Mouse (Mus musculus): ENCODE results near the gene Tmem132c. TPM values are rescaled to one million over a fixed set of nuclear protein-coding genes. Genes with fewer than 3 reads are reported as not detected.

Tmem132c gene
- total RNA-seq, 2 experiments from 2014 or later, result 0.28 to 0.41 TPM

DNA sequence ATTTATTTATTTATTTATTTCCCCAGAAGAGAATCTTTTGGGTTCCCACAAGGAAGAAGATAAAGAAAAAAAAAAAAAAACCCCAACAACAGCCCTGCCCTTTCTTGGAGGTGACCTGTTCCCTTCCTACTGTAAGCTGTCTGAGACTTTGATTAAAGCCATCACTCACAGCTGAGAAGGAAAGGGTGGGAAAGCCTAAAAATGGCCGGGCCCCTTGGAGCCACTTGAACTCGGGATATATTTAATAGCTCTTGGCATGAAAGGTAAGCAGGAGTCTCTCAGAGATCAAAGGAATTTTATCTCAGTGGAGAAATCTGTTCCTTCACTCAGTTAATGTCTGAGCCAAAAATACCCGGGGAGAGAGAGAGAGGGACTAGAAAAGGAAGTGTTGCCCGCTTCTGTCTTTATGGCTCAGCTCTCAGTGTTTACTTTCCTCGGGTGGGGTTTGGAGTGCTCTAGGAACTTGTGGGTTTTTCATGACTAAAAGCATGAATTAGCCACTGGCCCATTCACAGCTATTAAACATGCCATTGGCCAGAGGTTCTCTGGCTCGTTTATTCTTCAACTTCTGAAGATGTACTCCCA lies 41.0 kb downstream of the Tmem132c start:
- DNase-seq (ENCODE audit: low spot score), result no peak

DNA sequence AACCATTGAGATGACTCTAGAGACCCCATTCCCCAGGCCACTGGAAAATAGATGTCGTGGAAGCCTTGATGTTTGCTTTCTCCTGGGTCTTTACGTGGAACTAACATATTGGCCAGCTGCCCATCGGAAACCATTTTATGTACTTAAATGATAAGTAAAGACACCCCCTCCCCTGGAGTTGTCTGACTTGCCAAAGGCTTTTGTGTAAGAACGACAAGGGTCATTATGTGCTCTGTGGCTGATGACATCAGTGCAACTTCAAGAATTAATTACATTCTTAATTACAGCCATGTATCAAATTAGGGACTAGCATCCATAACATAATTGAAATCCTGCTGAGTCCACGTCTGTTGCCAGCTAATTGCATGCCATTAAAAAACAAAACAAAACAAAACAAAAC lies 45.3 kb downstream of the Tmem132c start:
- DNase-seq (ENCODE audit: low spot score), result no peak

DNA sequence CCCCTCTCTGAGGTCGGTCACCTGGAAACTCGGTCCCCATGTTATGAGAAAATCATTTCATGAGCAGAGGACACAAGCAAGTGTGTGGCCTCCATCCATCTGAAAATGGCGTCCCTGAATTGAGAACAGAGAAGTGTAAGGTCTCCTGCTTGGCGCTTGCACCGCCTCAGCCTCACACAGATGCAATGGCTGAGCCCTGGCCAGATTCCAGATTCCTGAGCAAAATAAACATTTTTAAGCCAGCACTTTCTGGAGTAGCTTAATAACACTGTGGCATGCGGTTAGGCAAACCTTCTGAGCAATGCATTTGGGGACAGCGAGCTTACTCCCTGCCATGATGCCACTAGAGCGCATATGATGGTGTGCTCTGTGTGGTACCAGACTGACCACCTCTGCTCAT lies 48.1 kb downstream of the Tmem132c start:
- no peak for DNase-seq (ENCODE audit: low spot score)

DNA sequence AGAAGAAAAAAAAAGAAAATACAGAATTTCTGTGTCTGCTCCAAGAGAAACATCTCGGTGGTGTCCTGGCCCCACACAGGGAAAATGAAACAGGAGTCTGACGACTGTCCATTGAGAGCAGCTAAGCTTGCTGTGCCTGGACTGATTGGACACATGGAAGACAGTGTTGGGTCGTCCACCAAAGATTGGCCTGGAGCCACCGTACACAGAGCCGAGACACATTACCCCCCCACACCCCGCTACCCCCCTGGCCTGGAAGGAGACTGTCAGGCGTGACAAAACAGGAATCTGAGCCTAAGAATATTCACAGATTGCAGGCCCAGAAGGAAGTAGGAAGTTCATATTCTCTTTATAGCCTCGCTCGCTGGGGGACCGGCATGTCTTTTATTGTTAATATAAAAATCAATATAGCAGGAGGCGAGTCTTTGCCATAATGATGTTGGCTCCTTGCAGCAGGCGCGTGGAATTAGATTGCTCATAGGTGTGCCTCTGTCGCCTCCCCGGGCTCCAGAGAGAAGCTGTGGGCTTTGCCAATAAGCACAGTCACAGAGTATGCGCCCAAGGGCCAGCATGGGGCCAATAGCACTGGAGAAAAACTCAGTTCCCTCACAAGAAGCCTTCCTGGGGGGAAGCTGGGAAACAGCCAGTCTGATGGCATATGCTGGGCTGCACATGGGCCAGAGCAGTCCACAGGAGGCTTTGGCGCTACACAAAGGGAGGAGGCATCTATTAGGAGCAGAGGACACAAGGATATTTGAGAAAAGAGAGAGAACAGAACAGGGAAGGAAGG lies 49.0 kb downstream of the Tmem132c start:
- no peak for DNase-seq (ENCODE audit: low spot score)

DNA sequence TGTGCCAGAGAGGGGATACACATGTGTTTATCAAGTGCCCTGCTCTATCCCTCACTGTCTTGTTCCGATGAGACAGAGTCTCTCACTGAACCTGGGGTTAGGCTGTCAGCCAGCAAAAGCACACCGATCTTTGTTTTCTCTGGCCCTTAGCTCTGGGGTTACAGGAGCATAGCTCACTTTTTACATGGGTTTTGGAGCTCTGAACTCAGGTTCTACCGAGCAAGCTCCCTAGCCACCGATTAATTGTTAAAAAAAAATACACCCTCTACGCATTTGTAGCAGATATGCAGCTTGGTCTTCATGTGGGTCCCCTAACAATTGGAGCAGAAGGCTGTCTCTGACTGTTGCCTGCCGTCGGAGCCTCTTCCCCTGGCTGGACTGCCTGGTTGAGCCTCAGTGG lies 50.0 kb downstream of the Tmem132c start:
- DNase-seq (ENCODE audit: low spot score), result no peak

DNA sequence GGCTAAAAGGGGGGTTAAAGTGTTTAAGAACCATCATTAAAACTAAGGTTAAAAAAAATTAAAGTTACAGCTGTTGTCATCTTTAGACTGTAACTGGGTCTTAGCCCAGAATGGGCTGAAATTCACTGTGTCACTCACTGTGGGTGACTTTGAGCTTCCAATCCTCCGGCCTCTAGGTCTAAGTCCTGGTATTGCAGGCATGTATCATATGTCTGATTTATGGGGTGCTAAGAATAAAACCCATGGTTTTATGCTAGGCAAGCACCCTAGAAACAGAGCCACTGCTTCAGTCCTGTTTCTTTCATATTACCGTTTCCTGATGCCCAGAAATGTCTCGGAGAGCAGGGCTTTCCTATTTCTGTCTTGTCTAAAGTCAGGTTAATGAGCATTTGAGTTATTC lies 52.1 kb downstream of the Tmem132c start:
- DNase-seq (ENCODE audit: low spot score), result no peak

DNA sequence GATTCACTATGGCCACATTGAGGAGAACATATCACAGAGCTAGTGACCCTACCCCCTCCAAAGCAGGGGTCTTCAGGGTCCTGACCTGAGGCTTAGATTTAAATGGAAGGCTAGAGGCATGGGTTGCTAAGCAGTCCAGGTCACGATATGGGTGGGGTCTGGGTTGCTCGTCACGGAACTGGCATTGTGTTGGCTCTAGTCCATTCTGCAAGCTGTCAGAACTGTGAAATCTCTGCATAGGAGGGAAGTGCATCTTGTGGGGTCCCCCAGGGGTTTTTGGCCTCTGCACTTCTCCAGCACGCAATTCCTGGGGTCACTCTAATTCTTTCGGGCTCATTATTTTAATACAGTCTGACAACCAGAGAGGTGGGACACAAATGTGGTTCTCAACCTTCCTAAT lies 55.9 kb downstream of the Tmem132c start:
- DNase-seq (ENCODE audit: low spot score), result no peak

DNA sequence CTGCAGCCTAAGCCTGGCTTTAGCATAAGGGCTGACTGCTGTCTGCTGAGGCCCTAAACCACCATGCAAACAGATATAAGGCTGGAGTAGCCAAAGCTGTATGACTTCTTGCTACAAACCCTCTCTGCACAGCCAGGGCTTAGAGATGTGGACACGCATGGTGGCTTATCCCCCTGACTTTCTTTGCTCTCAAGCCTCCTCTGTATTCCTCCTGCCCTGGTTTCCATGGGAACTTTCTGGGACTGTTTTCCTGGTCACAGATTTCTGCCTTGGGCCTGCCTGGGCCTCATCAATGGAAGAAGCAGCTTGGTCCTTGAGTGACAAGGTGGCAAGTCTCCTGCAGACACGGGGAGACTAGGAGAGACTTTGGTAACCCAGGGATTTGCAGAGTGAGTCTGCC lies 56.5 kb downstream of the Tmem132c start:
- DNase-seq (ENCODE audit: low spot score), result no peak

DNA sequence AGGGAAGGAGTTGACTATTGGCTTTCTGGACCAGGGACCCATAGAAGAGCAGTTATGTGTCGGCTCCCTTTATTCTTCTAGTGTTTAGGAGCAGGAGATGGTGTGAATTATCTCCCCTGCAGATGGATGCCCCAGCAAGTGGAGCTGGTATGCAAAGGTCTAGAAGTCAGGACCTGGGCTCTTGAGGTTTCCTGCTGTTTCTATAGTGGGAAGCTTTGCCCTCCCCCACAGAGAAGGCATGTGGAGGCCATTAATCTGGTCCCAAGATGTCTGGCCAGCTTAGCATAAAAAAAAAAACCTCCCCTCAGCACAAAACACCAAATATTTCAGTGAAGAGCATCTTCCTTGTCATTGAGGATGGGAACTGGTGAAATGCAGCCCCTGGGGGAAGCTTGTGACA lies 57.4 kb downstream of the Tmem132c start:
- DNase-seq (ENCODE audit: low spot score), result no peak

DNA sequence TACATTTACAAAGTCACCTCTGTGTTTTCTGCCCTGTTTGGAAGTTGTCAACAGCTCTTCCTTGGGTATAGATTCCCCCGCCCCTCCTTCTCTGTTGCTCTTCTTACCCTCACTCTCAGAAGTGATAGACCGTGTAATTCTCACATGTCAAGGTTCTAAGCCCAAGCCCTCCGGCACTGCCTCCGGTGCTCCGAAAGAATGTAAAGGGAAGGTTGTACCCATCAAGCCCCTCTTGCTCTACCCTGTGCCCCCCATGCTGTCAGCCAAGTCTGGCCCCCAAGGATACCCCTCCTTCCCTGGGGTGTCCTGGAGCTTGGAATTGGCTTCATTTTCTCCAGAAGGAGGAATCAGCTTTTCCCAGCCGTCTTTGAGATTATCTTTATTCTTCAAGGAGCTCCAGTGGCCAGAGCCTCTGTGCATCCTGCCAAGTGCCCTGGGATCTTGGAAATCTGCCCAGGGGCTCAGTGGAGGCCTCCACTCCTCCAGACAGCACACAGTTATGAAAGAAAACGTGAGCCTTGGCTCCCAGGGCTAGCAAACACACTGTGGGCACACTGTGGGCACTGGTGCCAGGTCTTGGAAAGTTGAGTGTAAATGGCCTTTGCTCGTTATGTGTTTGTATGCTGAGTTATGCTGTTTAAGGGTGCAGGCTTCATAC lies 59.1 kb downstream of the Tmem132c start:
- no peak for DNase-seq (ENCODE audit: low spot score)

DNA sequence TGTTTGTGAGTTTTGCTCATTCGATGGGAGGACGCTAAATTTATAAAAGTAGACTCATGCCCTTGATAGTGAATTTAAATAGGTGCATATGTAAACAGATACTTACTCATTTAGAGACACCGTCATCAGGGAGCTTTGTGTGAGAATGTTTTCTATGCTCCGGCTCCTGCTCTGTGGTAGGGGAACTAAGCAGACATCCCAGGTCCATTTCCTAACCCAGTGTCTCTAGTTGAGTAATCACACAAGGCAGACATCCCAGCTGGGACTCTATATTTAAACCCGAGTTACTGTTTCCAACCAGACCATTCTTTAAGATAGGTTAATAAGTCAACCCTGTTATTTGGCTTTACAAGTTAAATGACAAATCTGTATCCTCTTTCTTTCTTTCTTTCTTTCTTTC lies 63.7 kb downstream of the Tmem132c start:
- no peak for DNase-seq (ENCODE audit: low spot score)

DNA sequence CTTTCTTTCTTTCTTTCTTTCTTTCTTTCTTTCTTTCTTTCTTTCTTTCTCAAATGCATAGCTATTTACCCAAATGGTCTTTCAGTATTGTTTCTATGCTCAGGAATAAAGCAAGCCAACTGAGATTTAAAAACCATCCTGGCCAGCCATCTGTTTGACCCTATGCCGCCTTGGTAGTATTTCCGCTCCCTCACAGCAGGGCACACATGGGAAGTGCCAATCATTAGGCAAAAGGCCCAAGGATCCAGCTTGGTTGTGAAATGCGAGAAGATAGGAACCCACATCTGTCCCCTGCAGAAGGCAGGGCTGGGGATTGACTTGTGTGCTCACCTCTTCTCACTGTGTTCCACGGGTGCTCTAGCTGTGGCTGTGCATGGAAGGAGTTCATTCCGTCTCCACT lies 64.1 kb downstream of the Tmem132c start:
- DNase-seq (ENCODE audit: low spot score), result no peak

DNA sequence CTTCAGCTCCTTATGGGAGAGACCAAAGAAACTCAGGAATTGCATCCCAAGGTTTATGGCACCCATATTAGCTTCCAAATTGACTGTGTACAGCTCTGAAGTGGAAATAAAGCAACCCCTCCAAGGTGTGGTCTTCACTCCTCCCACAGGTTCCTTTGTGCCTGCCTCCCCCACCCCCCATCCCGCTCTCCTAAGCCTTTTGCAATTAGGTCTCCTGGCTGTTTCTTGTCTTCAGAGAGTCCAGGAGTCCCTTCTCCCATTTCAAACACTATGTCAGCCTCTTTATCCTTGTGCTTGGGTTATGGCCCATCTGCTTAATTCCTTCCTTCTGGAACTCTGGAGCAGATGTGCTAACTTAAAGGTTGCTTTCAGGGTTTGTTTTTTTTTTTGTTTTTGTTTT lies 65.1 kb downstream of the Tmem132c start:
- no peak for DNase-seq (ENCODE audit: low spot score)

DNA sequence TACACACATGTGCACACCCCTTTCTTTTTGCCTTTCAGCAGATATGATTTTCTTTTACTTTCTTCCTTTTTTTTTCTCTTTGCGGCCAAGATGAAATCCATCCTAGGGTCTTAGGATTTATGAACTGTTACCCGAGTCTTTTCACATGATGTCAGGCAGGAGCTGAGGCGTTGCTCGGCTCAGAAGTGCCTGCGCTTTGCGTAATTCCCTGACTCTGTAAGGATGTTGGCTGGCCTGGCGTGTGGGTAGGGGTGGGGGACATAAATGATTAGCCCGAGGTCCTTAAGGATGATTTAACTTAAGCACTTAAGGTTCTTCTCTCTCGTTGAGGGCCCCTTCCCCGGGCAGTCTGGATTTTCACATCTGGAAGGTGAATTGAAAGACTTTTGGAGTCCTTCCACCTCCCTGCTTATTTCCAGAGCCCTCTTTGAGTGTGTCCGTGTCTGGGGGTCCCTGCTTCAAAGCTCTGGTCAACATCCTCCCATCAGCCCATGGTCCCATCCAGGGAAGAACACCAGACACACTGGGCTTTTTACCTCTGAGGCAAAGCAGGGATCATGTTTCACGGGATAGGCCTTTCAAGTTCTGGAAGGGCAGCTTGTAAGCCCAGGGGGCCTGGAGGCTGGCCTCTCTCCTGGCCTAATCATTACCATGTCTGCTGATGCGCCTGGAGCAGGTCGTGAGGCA lies 68.9 kb downstream of the Tmem132c start:
- DNase-seq (ENCODE audit: low spot score), result peak; percentile 21

DNA sequence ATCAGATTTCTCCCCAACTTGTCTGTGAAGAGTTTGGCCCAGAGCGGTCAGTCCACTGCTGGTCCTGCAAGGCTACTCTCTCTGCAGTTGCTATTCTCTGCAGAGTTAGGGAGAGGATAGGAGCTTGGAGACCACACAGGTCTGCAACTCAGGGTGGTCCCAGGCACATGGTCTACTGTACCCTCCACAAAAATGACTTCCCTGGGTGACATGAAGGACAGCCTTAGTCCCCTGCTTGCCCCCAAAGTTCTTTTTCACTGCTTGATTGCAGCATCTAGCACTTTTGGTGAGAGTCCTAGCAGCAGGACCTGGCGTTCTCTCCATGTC lies 69.4 kb downstream of the Tmem132c start:
- DNase-seq (ENCODE audit: low spot score), result no peak

DNA sequence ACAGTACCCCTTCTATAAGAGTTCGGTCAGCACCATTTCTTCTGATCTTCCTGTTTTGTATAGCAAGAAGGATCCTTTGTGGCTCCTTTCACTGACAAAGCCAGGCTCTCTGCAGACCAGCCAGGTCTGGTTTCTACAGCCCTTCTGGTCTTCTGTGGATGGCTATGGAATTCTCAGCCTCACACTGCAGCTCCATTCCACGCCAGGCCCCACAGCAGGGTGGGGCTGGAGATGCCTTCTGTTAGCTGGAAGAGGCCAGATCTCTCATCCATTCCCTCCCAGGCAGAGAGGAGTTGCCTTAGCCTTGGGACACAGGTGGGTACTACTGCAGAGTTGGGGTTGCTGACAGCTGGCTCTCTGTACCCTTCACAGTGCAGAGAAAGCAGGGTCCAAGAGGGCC lies 72.0 kb downstream of the Tmem132c start:
- DNase-seq (ENCODE audit: low spot score), result no peak

DNA sequence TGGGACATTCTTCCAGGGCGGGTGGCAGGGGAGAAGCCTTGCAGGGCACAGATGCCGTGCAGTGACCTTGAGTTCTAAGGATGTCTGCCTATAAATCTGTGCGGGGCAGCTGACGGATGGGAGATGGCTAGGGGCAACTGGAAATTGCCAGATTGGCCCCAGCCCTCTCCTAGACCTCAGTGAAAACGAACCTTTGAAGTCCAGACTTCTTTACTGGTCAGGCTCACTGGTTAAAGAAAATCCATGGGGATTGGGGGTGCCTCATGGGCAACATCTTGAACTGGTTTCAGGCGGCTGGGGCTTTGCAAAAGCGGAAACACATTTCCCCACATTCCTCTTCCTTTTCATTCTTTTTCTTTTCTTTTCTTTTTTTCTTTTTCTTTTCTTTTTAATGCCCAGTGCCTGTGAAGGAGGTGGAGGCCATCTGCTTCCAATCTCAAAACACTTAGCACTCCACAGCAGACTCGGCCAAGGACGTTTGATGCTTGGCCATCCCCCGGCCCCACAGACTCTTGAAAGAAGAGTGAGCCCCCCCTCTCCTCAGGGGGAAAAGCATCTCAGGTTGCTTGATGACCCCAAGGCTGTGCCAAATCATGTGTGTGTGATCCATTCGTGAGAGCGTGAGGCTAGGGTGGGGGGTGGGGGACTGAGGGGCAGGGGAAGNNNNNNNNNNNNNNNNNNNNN lies 77.6 kb downstream of the Tmem132c start:
- DNase-seq (ENCODE audit: low spot score), result no peak

DNA sequence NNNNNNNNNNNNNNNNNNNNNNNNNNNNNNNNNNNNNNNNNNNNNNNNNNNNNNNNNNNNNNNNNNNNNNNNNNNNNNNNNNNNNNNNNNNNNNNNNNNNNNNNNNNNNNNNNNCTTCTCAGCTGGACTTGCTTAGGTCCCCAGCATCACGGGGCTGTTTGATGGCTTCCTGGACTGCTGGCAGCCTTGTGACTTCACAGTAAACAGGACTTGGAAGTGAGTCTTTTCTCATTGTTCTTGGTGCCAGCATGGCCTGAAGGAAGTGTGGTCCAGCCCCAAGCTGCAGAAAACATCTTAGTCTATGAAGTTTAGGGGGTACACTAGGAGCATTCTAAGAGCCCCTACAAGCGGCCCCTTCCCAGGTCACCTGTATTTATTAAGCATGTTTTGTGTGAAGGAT lies 83.0 kb downstream of the Tmem132c start:
- no peak for DNase-seq (ENCODE audit: low spot score)

DNA sequence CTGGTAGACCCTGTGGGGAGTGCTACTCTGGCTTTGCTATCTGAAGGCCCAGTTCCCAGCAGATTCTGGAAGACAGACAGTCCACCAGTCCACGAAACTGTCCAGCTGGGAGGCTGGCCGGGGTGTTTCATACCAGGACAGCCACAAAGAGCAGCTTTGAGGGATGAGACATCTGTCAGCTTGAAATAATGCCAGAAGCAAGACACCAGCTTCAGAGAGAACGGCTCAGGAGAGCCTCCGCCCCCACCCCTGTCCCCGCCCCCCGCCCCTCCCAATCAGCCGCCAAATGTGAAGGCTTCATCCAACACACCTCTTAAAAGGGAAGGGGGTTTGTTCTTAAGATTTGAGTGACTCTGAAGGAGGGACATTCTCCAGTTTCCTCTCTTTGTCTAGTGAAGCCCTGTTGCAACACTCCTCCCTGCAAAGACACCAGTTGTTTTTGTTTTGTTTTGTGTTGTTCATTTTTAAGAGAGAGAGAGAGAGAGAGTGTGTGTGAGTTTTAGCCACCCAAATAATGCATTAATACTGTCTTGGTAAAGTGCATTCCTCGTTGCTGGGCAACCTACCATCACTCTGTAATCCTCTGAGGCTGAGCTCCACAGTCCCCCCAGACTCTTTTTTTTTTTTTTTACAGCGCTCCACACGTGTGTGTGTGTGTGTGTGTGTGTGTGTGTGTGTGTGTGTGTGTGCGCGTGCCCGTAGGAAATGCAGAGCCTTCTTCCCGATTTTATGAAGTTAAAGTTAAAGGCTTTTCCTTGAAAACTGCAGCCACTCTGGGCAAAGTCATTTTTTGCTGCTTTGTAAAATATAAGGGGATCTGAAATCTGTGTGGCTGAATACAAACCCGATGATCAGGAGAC lies 94.7 kb downstream of the Tmem132c start:
- DNase-seq (ENCODE audit: low spot score), result peak; percentile 30

DNA sequence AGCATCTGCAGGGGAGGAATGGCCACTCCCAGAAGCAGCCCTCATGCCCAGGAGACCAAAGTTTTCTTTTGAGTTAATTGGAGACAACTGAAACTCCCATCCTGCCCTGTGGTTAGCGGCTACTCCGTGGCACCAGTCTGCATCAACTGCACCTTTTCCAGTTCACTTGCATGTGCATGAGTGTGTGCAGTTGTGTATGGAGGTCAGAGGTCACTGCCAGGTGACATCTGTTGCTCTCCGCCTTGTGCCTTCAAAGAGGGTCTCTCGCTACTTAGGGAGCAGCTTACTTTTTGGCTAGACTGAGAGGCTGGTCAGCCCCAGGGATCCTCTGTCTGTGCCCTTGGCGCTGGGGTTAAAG lies 95.3 kb downstream of the Tmem132c start:
- no peak for DNase-seq (ENCODE audit: low spot score)

DNA sequence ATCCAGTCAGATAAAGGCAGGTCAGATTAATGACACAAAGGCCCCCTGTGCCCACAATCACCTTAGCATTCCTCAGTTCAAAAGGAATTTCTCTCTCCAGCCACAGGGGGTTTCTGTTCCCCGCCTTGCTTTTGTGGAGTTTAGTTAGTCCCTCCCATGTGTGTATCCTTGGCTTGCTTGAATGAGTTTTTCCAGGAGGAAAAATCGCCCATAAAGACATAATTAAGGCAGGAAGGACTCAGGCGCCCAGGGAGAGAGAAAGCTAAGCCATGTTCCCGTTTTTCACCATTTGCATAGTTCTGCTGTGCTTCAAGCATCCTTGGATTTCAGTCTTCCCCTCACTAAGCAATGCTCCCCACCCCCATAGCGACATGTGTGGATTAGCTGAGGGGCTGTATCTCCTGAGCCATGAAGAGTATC lies 97.4 kb downstream of the Tmem132c start:
- DNase-seq (ENCODE audit: low spot score), result no peak

Measured in gastrocnemius, adult 18-20 months (tissue).